Mouse (Mus musculus) neural tube, embryonic 11.5 days (tissue): ENCODE results near the gene Commd1. TPM values are rescaled to one million over a fixed set of nuclear protein-coding genes. Genes with fewer than 3 reads are reported as not detected.

Experiments used
- ATAC-seq: fragments of 200-750 bp; cut with Nextera tagmentation; 2 replicates; pipeline ENCODE4 v1.8.0; 2017; ENCODE audit warnings: moderate number of reproducible peaks, mild to moderate bottlenecking, moderate TSS enrichment, moderate library complexity; ENCODE audit not compliant: insufficient read depth, low FRiP score, low TSS enrichment
- DNase-seq: peaks from one replicate; pipeline ENCODE4 v3.0.0-alpha.2; 2015; ENCODE audit warnings: low spot score
- H3K27ac ChIP-seq: fragments of 300-500 bp; sonication (generic); 2 replicates; pipeline ENCODE4 v1.5.1; 2014; ENCODE audit warnings: low read depth, mild to moderate bottlenecking, low read length
- H3K27me3 ChIP-seq: fragments of 300-500 bp; sonication (generic); 2 replicates; pipeline ENCODE4 v1.6.1; 2014; ENCODE audit warnings: mild to moderate bottlenecking, low read length, mixed read lengths; ENCODE audit not compliant: control insufficient read depth, insufficient read depth
- H3K36me3 ChIP-seq: fragments of 300-500 bp; sonication (generic); 2 replicates; pipeline ENCODE4 v1.6.1; 2014; ENCODE audit warnings: mild to moderate bottlenecking, low read length, moderate library complexity, mixed read lengths; ENCODE audit not compliant: control insufficient read depth, insufficient read depth
- H3K4me1 ChIP-seq: fragments of 300-500 bp; sonication (generic); 2 replicates; pipeline ENCODE4 v1.6.1; 2014; ENCODE audit warnings: low read length, mixed read lengths; ENCODE audit not compliant: control insufficient read depth, insufficient read depth
- H3K4me2 ChIP-seq: fragments of 300-500 bp; sonication (generic); 2 replicates; pipeline ENCODE4 v1.6.1; 2014; ENCODE audit warnings: low read depth, mild to moderate bottlenecking, moderate library complexity
- H3K4me3 ChIP-seq: fragments of 300-500 bp; sonication (generic); 2 replicates; pipeline ENCODE4 v1.5.1; 2014; ENCODE audit warnings: low read depth, low read length
- H3K9ac ChIP-seq: fragments of 300-500 bp; sonication (generic); 2 replicates; pipeline ENCODE4 v1.6.1; 2014; ENCODE audit warnings: mild to moderate bottlenecking, low read length
- H3K9me3 ChIP-seq: fragments of 300-500 bp; sonication (generic); 2 replicates; pipeline ENCODE4 v1.6.1; 2016; ENCODE audit warnings: low read length; ENCODE audit not compliant: control insufficient read depth
- WGBS: fragments of 180-500 bp; shearing (Covaris S2); extraction: QIAGEN DNeasy Blood & Tissue Kit; methylation state at CpG from one replicate; pipeline ENCODE4 v1.1.7; 2014; 5-methylcytosine and 5-hydroxymethylcytosine counted together
- polyA plus RNA-seq: library from polyadenylated mRNA; unstranded; fragments of >200 nt; fragmentation: Nextera tagmentation; extraction: Ambion mirVana; gene quantifications from 2 replicates; pipeline ENCODE4 v1.2.1, GENCODE M21; 2014

Commd1 gene
- 371 and 372 TPM in 2 replicates for polyA plus RNA-seq

DNA sequence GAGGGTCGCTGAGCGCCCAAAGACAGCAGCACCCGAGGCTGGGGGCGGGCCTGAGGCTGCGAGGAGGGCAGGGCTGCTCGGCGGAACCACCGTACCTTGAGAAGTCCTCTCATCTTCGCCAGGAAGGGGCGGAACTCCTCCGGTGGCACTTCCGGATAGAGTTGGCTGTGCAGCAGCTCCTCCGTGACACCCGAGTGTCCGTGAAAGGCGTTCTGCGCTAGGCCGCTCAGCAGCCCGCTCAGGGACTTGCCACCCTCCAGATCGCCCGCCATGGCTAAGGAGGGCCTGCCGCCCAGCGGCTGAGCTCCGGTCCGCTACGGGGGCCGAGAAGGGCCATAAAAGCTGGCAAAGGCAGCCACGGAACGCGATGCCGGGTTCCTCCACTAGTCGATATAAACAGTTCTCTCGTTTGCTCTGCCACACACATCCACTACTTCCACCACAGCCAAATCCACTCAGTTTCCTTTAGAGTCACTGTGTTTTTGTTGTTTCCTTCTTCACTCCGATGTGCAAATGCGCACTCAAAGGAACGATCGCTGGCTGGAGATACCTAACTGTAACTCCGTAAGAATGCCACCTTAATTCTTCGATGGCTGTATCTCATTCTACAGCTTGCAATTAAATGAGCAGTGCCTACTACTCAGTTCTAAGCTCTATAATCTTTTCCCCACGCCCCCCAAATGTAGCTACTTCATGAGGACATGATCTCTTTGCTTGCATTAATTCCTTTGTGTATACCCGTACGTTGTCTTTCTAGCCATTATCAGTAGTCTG, at the start of gene Commd1, which contains the start of gene Gm28048:
TSS of gene Commd1 (minus strand) at position 399 of the 774 bp plus-strand sequence.
TSS of gene Gm28048 (minus strand) at position 107 of the 774 bp plus-strand sequence.
- 4% methylated on average over 42 of the region's 42 CpGs for WGBS
- ATAC-seq (peak; percentile 91), DNase-seq (peak; percentile 95)
- Histone ChIP-seq H3K9ac (peak within 1 kb of the TSS; percentile 80), H3K27ac (peak within 1 kb of the TSS; percentile 84), H3K27me3 (no peaks in the 10 kb centered on the region), H3K4me2 (peak within 1 kb of the TSS; percentile 88), H3K9me3 (no peaks in the 10 kb centered on the region), H3K4me1 (peaks cover 6% of the 10 kb centered on the region), H3K4me3 (peak within 1 kb of the TSS; percentile 67), H3K36me3 (no peaks in the 10 kb centered on the region)

DNA sequence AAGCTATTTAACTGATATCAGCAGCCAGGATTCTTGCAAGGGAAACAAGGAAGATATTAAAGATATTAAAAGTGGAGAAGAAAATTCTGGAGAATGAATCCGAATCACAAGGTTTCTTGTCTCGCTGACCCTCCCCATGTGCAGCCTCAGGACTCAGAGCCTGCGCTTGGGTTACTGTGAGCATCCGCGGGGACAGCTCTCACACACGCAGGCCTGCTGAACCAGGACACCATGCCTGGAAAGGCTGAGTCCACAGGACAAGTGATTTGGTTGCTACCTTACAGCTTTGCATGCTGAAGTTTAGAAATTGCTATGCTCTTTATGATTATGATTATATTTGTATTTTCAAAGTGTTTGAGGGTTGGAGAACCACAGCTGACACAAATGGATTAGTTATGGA, 47.2 kb upstream of the Commd1 start:
- H3K4me2 ChIP-seq, result no peak overlapping the region
- no peak overlapping the region for H3K4me3 ChIP-seq
- H3K4me1 ChIP-seq, result no peaks in the 10 kb centered on the region
- ATAC-seq (no peak), DNase-seq (no peak)
- no peaks in the 10 kb centered on the region for H3K27me3 ChIP-seq
- no peaks in the 10 kb centered on the region for H3K9me3 ChIP-seq
- H3K9ac ChIP-seq, result no peak overlapping the region
- no peak overlapping the region for H3K27ac ChIP-seq
- WGBS, result 87% methylated on average over 6 of the region's 6 CpGs
- H3K36me3 ChIP-seq, result no peaks in the 10 kb centered on the region

DNA sequence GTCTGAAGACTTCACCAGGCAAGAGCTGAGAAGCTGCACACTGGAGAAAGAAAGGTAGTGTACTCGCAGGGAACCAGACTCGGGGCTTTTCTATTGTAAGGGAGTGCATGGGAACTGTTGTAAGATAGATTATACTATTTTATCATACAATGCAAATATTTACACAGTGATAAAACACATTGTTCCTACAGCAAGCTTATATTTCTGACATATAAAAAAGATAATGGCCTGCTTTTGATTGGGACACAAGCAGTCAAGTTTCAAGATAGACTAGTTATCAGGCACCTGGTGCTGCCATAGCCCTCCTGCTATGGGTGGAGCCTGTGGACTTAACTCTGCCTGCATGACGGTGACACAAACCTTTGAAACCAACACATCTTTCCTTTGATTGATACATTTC, 46.8 kb upstream of the Commd1 start:
- no peak overlapping the region for H3K4me2 ChIP-seq
- no peak for DNase-seq
- H3K9ac ChIP-seq, result no peak overlapping the region
- H3K4me3 ChIP-seq, result no peak overlapping the region
- no peak for ATAC-seq
- no peaks in the 10 kb centered on the region for H3K9me3 ChIP-seq
- 75% methylated on average over 3 of the region's 3 CpGs for WGBS
- no peaks in the 10 kb centered on the region for H3K27me3 ChIP-seq
- H3K36me3 ChIP-seq, result no peaks in the 10 kb centered on the region
- no peaks in the 10 kb centered on the region for H3K4me1 ChIP-seq
- no peak overlapping the region for H3K27ac ChIP-seq

DNA sequence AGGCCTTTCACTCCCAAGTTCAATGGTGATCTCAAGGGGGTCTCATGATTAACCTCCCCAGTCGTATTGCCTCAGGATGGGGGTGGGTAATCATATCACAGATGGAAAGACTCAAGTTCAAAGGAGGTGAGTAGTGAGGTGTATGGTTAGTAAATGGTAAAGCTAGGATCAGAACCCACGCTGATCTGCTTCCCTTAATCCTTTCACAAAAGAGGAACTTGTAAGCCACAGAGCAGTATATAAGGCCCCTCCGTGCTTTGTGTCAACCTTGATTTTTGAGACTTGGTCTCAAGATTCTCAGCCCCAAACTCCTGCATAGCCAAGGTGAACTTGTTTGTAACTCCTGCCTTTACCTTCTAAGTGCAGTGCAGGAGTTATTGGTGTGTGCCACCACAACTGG, 42.0 kb upstream of the Commd1 start:
- DNase-seq, result no peak

DNA sequence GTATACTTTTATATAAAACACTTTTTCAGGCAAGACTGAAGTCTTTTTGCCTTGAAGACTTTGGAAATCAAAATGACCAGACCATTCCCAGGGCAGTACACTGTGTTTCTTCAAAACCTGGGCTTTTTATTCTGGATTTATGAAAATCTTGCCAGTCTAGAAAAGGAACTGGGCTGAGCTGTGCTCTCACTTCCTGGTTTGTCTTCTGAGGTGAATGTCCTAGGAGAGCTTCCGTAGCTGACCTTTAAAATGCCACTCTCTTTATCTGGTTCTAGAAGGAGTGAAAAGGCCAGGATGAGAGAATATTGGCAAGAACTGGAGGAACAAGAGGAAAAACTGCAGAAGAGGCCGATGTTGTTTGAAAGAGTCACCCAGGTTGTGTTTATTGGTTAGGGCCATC, 41.0 kb upstream of the Commd1 start:
- no peaks in the 10 kb centered on the region for H3K36me3 ChIP-seq
- no peaks in the 10 kb centered on the region for H3K27me3 ChIP-seq
- H3K4me3 ChIP-seq, result no peak overlapping the region
- no peak for ATAC-seq
- WGBS, result 93% methylated on average over 2 of the region's 2 CpGs
- H3K9ac ChIP-seq, result no peak overlapping the region
- no peak overlapping the region for H3K27ac ChIP-seq
- no peak overlapping the region for H3K4me2 ChIP-seq
- no peaks in the 10 kb centered on the region for H3K9me3 ChIP-seq
- no peaks in the 10 kb centered on the region for H3K4me1 ChIP-seq
- no peak for DNase-seq

More for the DNA sequence above, 42.0 kb upstream of the Commd1 start:
- ATAC-seq, result no peak
- Histone ChIP-seq H3K4me3 (no peak overlapping the region), H3K27me3 (no peaks in the 10 kb centered on the region), H3K4me2 (no peak overlapping the region), H3K36me3 (no peaks in the 10 kb centered on the region), H3K9ac (no peak overlapping the region), H3K4me1 (no peaks in the 10 kb centered on the region), H3K9me3 (no peaks in the 10 kb centered on the region), H3K27ac (no peak overlapping the region)
- 81% methylated on average over 3 of the region's 3 CpGs for WGBS

DNA sequence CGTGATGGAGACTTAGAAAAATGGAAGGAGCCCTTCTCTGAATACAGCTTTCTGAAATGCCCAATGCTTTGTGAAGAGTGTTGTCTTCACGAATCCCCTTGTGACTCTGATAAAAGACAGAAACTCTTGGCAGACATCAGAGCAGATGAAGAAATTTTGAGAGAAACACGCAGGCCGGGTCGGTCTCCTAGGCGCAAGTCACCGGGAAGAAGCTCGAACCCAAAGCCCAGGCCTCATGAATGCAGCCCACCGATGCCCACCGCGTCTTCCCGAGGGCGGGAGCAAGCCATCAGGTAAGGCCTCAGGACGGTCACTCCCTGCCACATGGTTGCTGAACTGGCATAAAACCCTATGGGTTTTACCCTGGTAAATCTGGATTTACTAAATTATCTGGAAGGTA, 38.7 kb upstream of the Commd1 start:
- Histone ChIP-seq H3K9ac (no peak overlapping the region), H3K4me1 (no peaks in the 10 kb centered on the region), H3K9me3 (no peaks in the 10 kb centered on the region), H3K27ac (no peak overlapping the region), H3K4me2 (no peak overlapping the region), H3K27me3 (no peaks in the 10 kb centered on the region), H3K36me3 (no peaks in the 10 kb centered on the region), H3K4me3 (no peak overlapping the region)
- no peak for DNase-seq
- ATAC-seq, result no peak
- 98% methylated on average over 14 of the region's 14 CpGs for WGBS

DNA sequence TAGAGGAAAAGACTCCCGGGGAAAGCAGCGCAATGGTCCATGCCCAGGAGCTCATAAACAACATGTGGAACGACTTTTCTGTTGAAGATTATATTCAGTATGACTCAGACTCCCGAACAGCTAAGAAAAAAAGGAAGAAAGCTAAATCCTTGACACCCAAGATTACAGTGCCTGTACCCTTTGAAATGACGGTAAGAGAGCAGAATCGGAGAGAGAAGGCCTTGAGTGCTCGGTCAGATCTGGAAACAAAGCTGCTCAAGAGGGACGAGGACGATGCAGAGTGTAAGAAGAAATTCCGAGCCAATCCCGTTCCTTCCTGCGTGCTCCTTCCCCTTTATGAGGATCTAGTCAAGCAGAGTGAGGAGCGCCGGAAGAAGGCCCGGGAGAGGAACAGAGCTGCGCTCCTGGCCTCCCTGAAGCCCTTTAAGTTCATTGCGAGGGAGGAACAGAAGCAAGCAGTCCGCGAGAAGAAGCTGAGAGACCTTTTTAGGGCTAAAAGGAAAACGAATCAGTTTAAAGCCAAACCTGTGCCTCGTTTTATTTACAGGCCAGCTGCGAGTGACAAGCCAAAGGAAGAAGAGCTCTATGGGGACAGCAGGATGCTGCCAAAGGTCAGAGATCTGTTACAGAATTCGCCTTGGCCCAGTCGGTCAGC, 38.1 kb upstream of the Commd1 start:
- ATAC-seq, result no peak
- H3K4me3 ChIP-seq, result no peak overlapping the region
- no peaks in the 10 kb centered on the region for H3K9me3 ChIP-seq
- H3K4me2 ChIP-seq, result no peak overlapping the region
- no peak for DNase-seq
- no peak overlapping the region for H3K9ac ChIP-seq
- H3K4me1 ChIP-seq, result no peaks in the 10 kb centered on the region
- H3K36me3 ChIP-seq, result no peaks in the 10 kb centered on the region
- WGBS, result 72% methylated on average over 24 of the region's 24 CpGs
- H3K27ac ChIP-seq, result no peak overlapping the region
- H3K27me3 ChIP-seq, result no peaks in the 10 kb centered on the region

DNA sequence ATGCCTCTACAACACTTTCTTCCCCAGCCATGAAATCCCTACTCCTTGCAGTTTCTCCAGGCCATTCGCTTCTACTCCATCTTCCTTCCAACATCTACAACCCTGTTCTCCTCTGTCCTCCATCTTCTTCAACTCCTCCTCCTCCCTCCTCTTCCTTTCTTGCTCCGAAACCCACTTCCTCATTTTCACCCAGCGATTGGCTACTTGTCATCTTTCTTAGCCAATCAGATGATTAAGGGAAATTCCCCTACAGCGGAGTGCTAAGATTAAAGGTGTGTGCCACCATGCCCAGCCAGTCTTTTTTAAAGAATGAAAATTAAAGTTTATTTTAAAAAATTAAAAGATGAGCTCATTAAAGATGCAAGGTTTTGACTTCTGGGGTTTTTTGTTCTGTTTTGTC, 35.8 kb upstream of the Commd1 start:
- H3K27ac ChIP-seq, result no peak overlapping the region
- H3K27me3 ChIP-seq, result no peaks in the 10 kb centered on the region
- 94% methylated on average over 4 of the region's 4 CpGs for WGBS
- H3K9me3 ChIP-seq, result no peaks in the 10 kb centered on the region
- no peaks in the 10 kb centered on the region for H3K4me1 ChIP-seq
- no peaks in the 10 kb centered on the region for H3K36me3 ChIP-seq
- H3K4me3 ChIP-seq, result no peak overlapping the region
- no peak overlapping the region for H3K4me2 ChIP-seq
- ATAC-seq (no peak), DNase-seq (no peak)
- no peak overlapping the region for H3K9ac ChIP-seq

DNA sequence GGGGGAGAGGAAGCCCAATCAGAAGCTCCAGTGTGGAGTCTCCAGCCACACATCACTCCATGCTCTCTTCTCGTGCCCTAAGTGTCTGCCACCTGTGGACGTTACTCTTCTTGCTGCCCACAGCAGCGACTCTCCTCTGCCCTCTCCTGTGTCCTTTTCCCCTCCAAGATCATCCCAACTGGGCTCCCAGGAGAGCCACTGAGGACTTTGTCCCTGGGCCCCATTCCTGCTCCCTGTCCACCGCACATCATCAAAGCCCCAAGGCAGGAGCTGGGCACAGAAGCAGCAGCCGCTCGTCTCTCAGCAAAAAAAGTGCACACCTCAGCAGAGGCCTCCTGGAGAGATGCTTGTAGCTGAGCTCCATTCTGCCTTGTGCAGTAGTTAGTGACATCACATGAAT, 32.8 kb upstream of the Commd1 start:
- 76% methylated on average over 6 of the region's 6 CpGs for WGBS
- DNase-seq (no peak), ATAC-seq (no peak)
- Histone ChIP-seq H3K9me3 (no peaks in the 10 kb centered on the region), H3K27ac (no peak overlapping the region), H3K36me3 (no peaks in the 10 kb centered on the region), H3K27me3 (no peaks in the 10 kb centered on the region), H3K4me3 (no peak overlapping the region), H3K4me2 (no peak overlapping the region), H3K9ac (no peak overlapping the region), H3K4me1 (no peaks in the 10 kb centered on the region)
